In the genomic region with DNA sequence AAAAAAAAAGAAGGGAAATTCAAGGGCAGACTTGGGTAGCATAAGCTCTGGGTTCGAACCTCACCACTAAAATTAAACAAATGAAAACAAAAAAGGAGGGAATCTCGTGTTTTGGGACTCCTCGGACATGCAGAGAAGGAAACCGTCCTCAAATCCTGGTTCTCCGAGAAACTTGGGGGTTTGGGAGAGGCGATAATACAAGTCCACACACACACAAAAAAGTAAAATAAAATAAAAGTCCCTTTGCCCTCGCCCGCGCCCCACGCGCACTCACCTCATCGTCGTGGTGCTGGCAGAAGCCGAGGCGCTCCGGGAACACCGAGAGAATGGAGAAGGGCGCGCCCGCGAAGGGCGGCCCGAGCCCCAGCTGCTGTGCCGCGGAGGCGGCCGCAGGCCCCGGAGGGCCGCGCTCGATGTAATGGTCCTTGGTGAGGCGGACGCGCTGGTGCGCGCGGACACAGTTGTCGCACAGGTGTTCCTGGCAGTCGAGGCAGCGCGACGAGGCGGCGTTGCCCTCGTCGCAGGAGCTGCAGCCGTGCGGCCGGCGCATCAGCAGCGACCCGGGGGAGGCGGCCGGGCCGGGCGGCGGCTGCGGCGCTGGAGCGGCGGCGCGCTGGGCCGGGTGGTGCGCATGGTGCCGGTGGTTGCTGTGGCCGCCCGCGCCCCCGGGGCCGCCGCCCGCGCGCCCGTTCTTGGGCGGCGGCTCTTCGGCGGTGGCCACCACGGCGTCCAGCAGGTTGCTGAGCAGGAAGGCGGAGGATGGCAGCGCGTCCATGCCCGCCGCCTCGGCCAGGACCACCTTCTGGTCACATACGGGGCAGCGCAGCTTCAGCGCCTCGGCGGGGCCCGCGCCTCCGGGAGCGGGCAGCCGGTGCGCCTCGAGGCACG, we compare ENCODE assay signal across 8 mouse cellular contexts. TPM values are rescaled to one million over a fixed set of nuclear protein-coding genes. Genes with fewer than 3 reads are reported as not detected.
A peak's percentile ranks its signal among the peaks of the same experiment; 100 is the strongest.
DNase-seq lines count a peak whose midpoint lies in the region; ATAC-seq lines count a peak whose summit lies in the region.

No protein-coding gene starts in this region.

- H3K4me1 ChIP-seq in heart, embryonic 15.5 days (replicated peaks): peaks cover 35% of the 10 kb centered on the region
- H3K4me1 ChIP-seq in hindbrain, embryonic 13.5 days (replicated peaks): peaks cover 49% of the 10 kb centered on the region
- H3K4me1 ChIP-seq in midbrain, embryonic 12.5 days: peaks cover 39% of the 10 kb centered on the region

- H3K27me3 ChIP-seq in heart, embryonic 15.5 days: peaks cover 80% of the 10 kb centered on the region
- peaks cover 53% of the 10 kb centered on the region for H3K27me3 ChIP-seq in hindbrain, embryonic 13.5 days
- peaks cover 59% of the 10 kb centered on the region for H3K27me3 ChIP-seq in midbrain, embryonic 12.5 days

- H3K4me3 ChIP-seq in heart, embryonic 15.5 days: peak overlapping the region; percentile 61
- peak overlapping the region; percentile 65 for H3K4me3 ChIP-seq in hindbrain, embryonic 13.5 days
- H3K4me3 ChIP-seq in midbrain, embryonic 12.5 days: peak overlapping the region; percentile 63

- no peak for ATAC-seq in heart, embryonic 15.5 days (replicated peaks; ENCODE audit: insufficient number of reproducible peaks, insufficient read depth, low FRiP score, low read depth)
- ATAC-seq in hindbrain, embryonic 13.5 days (ENCODE audit: low FRiP score): 0 out of 2 replicates have a peak, but pooled peaks have one; percentile 33
- no peak for ATAC-seq in midbrain, embryonic 12.5 days (ENCODE audit: low FRiP score, low read depth)
- no peak for ATAC-seq in activated CD4-positive, CD25-positive, alpha-beta regulatory T cell, adult 4 months
- no peak; the same call in 1 of the 2 replicates for ATAC-seq in megakaryocyte progenitor cell, adult 5-6 weeks (replicated peaks; ENCODE audit: poor library complexity)

- H3K36me3 ChIP-seq in heart, embryonic 15.5 days: no peaks in the 10 kb centered on the region
- no peaks in the 10 kb centered on the region for H3K36me3 ChIP-seq in hindbrain, embryonic 13.5 days
- no peaks in the 10 kb centered on the region for H3K36me3 ChIP-seq in midbrain, embryonic 12.5 days

- WGBS in heart, embryonic 15.5 days: 1% methylated on average over 100 of the region's 101 CpGs
- WGBS in hindbrain, embryonic 13.5 days: under 1% methylated on average over 75 of the region's 101 CpGs
- WGBS in midbrain, embryonic 12.5 days: under 1% methylated on average over 84 of the region's 101 CpGs

- H3K9me3 ChIP-seq in heart, embryonic 15.5 days (replicated peaks): no peaks in the 10 kb centered on the region
- H3K9me3 ChIP-seq in hindbrain, embryonic 13.5 days: no peaks in the 10 kb centered on the region
- H3K9me3 ChIP-seq in midbrain, embryonic 12.5 days: no peaks in the 10 kb centered on the region

- DNase-seq in heart, adult 11 months: no peak
- peak; percentile 51 for DNase-seq in ZHBTc4 (ENCODE audit: low read depth, low spot score)
- no peak for DNase-seq in cerebellum, postnatal 14 days

- H3K4me2 ChIP-seq in heart, embryonic 15.5 days: peak overlapping the region; percentile 98
- H3K4me2 ChIP-seq in hindbrain, embryonic 13.5 days: peak overlapping the region; percentile 82
- peak overlapping the region; percentile 90 for H3K4me2 ChIP-seq in midbrain, embryonic 12.5 days (replicated peaks)

- no peak overlapping the region for H3K27ac ChIP-seq in heart, embryonic 15.5 days
- H3K27ac ChIP-seq in hindbrain, embryonic 13.5 days: no peak overlapping the region
- H3K27ac ChIP-seq in midbrain, embryonic 12.5 days (replicated peaks): peak overlapping the region; percentile 83; the same call in 1 of the 2 replicates

- H3K9ac ChIP-seq in heart, embryonic 15.5 days: no peak overlapping the region; the same call in 1 of the 2 replicates
- H3K9ac ChIP-seq in hindbrain, embryonic 13.5 days: peak overlapping the region; percentile 82
- H3K9ac ChIP-seq in midbrain, embryonic 12.5 days (replicated peaks): peak overlapping the region; percentile 65

RNA-seq across cellular contexts. Expression of gene Trim71, which starts 1.9 kb away (rescaled TPM):
- 0.05 and 0.10 TPM in 2 replicates for polyA plus RNA-seq in heart, embryonic 15.5 days (2015; fragmentation: Nextera tagmentation; extraction: Ambion mirVana)
- polyA plus RNA-seq in hindbrain, embryonic 13.5 days (2015; fragmentation: Nextera tagmentation; extraction: Ambion mirVana): 0.50 and 0.53 TPM in 2 replicates
- polyA plus RNA-seq in midbrain, embryonic 12.5 days (2016; fragmentation: Nextera tagmentation; extraction: Ambion mirVana): 0.61 and 0.80 TPM in 2 replicates
- under 1 TPM in 1 of 2 experiments, not detected in 1; 0.07 TPM for polyA plus RNA-seq in activated CD4-positive, CD25-positive, alpha-beta regulatory T cell, adult 4 months (2017; shearing (Covaris generic))
- 0.02 TPM in 1 of 2 replicates, not detected in the other for total RNA-seq in megakaryocyte progenitor cell, adult 5-6 weeks (2015)
- not detected in 2 replicates for total RNA-seq in megakaryocyte progenitor cell, adult 5-6 weeks (2017)

RNA-seq across cellular contexts. Expression of gene C130032M10Rik, which starts 46.8 kb away (rescaled TPM):
- polyA plus RNA-seq in heart, embryonic 15.5 days (2015; fragmentation: Nextera tagmentation; extraction: Ambion mirVana): 1.3 and 1.7 TPM in 2 replicates
- polyA plus RNA-seq in hindbrain, embryonic 13.5 days (2015; fragmentation: Nextera tagmentation; extraction: Ambion mirVana): 0.32 and 0.35 TPM in 2 replicates
- polyA plus RNA-seq in midbrain, embryonic 12.5 days (2016; fragmentation: Nextera tagmentation; extraction: Ambion mirVana): 0.43 and 0.45 TPM in 2 replicates
- polyA plus RNA-seq in activated CD4-positive, CD25-positive, alpha-beta regulatory T cell, adult 4 months (2017; shearing (Covaris generic)): not detected
- not detected in 2 replicates for total RNA-seq in megakaryocyte progenitor cell, adult 5-6 weeks (2015)
- not detected in 2 replicates for total RNA-seq in megakaryocyte progenitor cell, adult 5-6 weeks (2017)

RNA-seq across cellular contexts. Expression of gene Ccr4, which starts 57.6 kb away (rescaled TPM):
- 0.57 TPM in 1 of 2 replicates, not detected in the other for polyA plus RNA-seq in heart, embryonic 15.5 days (2015; fragmentation: Nextera tagmentation; extraction: Ambion mirVana)
- polyA plus RNA-seq in hindbrain, embryonic 13.5 days (2015; fragmentation: Nextera tagmentation; extraction: Ambion mirVana): not detected in 2 replicates
- polyA plus RNA-seq in midbrain, embryonic 12.5 days (2016; fragmentation: Nextera tagmentation; extraction: Ambion mirVana): not detected in 2 replicates
- 10 to 100 TPM; 33.0 to 42.8 TPM for polyA plus RNA-seq in activated CD4-positive, CD25-positive, alpha-beta regulatory T cell, adult 4 months (2017; shearing (Covaris generic))
- not detected in 2 replicates for total RNA-seq in megakaryocyte progenitor cell, adult 5-6 weeks (2015)
- total RNA-seq in megakaryocyte progenitor cell, adult 5-6 weeks (2017): not detected in 2 replicates

Comparison
In these comparisons a context has a peak if more than half of its experiments do, and no peak if none do; other contexts are left out.
1. RNA of gene Ccr4, which starts 57.6 kb away (polyA plus RNA-seq): 33.0 to 42.8 TPM in activated CD4-positive, CD25-positive, alpha-beta regulatory T cell, adult 4 months; 0.57 TPM in heart, embryonic 15.5 days, not detected in hindbrain, embryonic 13.5 days and not detected in midbrain, embryonic 12.5 days; every median in the first group is over 10 times any median in the second.
2. Peak in every context shown above with its lines, with median percentiles within 50 percentile points of each other: H3K4me2 ChIP-seq and H3K4me3 ChIP-seq.